Mouse (Mus musculus): ENCODE measurements around the gene Nfu1. TPM values are rescaled to one million over a fixed set of nuclear protein-coding genes. Genes with fewer than 3 reads are reported as not detected.
A peak's percentile ranks its signal among the peaks of the same experiment; 100 is the strongest.

Nfu1 gene
- polyA plus RNA-seq (2015; fragmentation: Nextera tagmentation; extraction: Ambion mirVana), result 101 and 106 TPM in 2 replicates

DNA sequence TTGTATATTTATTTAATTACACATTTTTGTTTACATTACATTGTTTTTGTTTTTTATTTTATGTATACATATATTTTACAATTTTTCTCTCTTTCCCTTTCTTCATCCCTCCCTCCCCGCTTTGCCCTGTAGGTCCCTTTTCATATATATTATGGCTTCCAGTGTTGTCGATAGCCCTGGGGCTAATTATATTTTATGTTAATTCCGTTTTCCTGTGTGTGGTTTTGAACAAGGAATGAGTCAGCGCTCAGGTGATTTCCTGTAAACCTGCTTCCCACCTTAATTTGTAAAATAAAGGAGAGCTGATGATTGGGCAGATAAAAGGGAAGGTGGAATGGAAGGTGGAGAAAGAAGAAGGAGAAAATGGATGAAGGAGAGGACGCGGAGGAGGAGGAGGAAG, at the start of gene Nfu1:
Nfu1 (plus strand) TSS at position 350 of the 400 bp plus-strand sequence.
- H3K4me1 ChIP-seq, result peaks cover 13% of the 10 kb centered on the region
- H3K27ac ChIP-seq (replicated peaks), result peak within 1 kb of the TSS; percentile 89
- H3K9me3 ChIP-seq, result no peaks in the 10 kb centered on the region
- H3K4me3 ChIP-seq, result peak within 1 kb of the TSS; percentile 97
- ATAC-seq (replicated peaks), result no peak
- peaks cover 7% of the 10 kb centered on the region; the same call in 1 of the 2 replicates for H3K36me3 ChIP-seq
- no peaks in the 10 kb centered on the region for H3K27me3 ChIP-seq
- peak within 1 kb of the TSS; percentile 59 for H3K4me2 ChIP-seq (replicated peaks)
- peak within 1 kb of the TSS; percentile 99 for H3K9ac ChIP-seq (replicated peaks)
- 76% methylated on average over 6 of the region's 6 CpGs for WGBS

DNA sequence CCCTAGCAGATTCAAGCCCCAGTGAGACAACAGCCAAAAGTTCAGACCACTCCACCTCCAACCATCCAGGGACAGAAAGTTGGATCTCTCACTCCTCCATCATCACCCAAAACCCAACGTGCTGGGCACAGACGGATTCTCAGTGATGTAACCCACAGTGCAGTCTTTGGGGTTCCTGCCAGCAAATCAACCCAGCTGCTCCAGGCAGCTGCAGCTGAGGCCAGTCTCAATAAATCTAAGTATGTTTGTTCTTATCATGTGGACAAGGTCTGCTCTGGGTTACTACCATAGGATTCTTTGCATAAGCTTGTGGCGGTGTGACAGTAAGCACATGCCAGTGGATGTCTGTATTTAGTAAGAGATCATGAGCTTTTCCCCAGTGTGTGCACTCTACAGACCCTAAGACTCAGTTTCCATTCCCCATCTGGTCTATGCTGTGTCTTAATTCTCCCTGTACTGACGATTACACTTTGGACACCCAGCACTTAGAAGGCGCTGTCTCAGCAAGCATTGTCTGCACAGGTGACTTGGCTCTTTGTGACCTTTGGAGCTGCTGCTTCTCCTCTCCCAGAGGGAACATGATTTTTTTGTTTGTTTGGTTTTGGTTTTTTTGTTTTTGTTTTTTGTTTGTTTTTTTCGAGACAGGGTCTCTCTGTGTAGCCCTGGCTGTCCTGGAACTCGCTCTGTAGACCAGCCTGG, 44.9 kb upstream of the Nfu1 start:
- Histone ChIP-seq H3K4me2 (replicated peaks) (no peak overlapping the region), H3K4me1 (no peaks in the 10 kb centered on the region), H3K27ac (replicated peaks) (no peak overlapping the region), H3K9me3 (no peaks in the 10 kb centered on the region), H3K9ac (replicated peaks) (no peak overlapping the region), H3K27me3 (no peaks in the 10 kb centered on the region), H3K36me3 (peaks cover 68% of the 10 kb centered on the region), H3K4me3 (no peak overlapping the region)
- no peak for ATAC-seq (replicated peaks)
- WGBS, result 94% methylated on average over 7 of the region's 7 CpGs

GRCm38 (mm10) chr6:86967166-86967565, 41.9 kb upstream of the Nfu1 start:
- H3K27me3 ChIP-seq, result no peaks in the 10 kb centered on the region
- 90% methylated on average over 2 of the region's 2 CpGs for WGBS
- no peak overlapping the region for H3K4me2 ChIP-seq (replicated peaks)
- H3K27ac ChIP-seq (replicated peaks), result no peak overlapping the region
- peaks cover 64% of the 10 kb centered on the region for H3K36me3 ChIP-seq
- H3K9me3 ChIP-seq, result no peaks in the 10 kb centered on the region
- H3K9ac ChIP-seq (replicated peaks), result no peak overlapping the region
- no peak overlapping the region for H3K4me3 ChIP-seq
- H3K4me1 ChIP-seq, result no peaks in the 10 kb centered on the region
- ATAC-seq (replicated peaks), result no peak

DNA sequence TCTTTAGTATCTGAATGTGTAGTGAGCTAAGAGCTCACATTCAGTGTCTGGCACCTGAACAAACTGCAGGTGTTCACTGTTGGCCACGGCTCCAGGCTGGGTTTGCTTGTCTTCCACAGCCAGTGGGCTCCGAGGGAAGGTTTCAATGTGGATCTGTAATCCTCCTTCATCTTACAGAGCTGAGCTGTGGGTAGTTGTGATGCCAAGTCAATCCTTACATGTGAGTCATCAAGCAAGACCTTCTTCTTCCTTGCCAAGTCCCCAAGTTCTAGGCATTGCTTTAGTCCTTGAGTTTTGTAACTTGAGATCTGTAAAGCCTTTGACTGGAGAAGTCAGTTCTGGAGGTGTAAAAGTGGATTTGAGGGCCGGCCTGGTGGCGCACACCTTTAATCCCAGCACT, 35.1 kb upstream of the Nfu1 start:
- no peak overlapping the region for H3K4me3 ChIP-seq
- H3K9me3 ChIP-seq, result no peaks in the 10 kb centered on the region
- H3K4me2 ChIP-seq (replicated peaks), result no peak overlapping the region
- peaks cover 26% of the 10 kb centered on the region for H3K36me3 ChIP-seq
- ATAC-seq (replicated peaks), result no peak
- H3K27me3 ChIP-seq, result no peaks in the 10 kb centered on the region
- no peak overlapping the region for H3K9ac ChIP-seq (replicated peaks)
- 95% methylated on average over 4 of the region's 4 CpGs for WGBS
- no peaks in the 10 kb centered on the region for H3K4me1 ChIP-seq
- H3K27ac ChIP-seq (replicated peaks), result no peak overlapping the region

- WGBS, result 91% methylated on average over 8 of the region's 8 CpGs
- H3K9ac ChIP-seq (replicated peaks), result no peak overlapping the region
- H3K4me2 ChIP-seq (replicated peaks), result no peak overlapping the region
- H3K27me3 ChIP-seq, result no peaks in the 10 kb centered on the region
- H3K4me1 ChIP-seq, result no peaks in the 10 kb centered on the region
- ATAC-seq (replicated peaks), result no peak
- no peaks in the 10 kb centered on the region for H3K9me3 ChIP-seq
- H3K27ac ChIP-seq (replicated peaks), result no peak overlapping the region
- no peak overlapping the region for H3K4me3 ChIP-seq
- H3K36me3 ChIP-seq, result peaks cover 15% of the 10 kb centered on the region
Measured at GRCm38 (mm10) chr6:86978156-86978908, 30.7 kb upstream of the Nfu1 start.

DNA sequence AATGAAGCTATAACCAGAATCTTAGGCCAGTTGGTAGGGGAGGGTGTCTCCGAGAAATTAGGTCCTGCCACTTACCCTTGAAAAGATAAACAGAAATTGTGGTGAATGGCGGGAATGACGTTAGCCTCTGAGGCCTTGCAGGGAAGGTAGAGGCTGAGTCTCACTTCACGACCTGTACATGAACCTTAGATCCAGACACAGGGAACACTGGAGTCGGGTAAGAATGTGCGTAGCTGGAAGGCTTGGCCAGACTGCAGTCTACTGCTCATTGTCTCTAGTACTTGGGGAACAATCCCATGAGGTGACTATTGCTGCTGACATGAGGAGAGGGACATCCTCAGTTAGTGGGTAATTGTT, 30.1 kb upstream of the Nfu1 start:
- no peak for ATAC-seq (replicated peaks)
- Histone ChIP-seq H3K4me1 (no peaks in the 10 kb centered on the region), H3K9ac (replicated peaks) (no peak overlapping the region), H3K36me3 (peaks cover 16% of the 10 kb centered on the region), H3K4me3 (no peak overlapping the region), H3K27me3 (no peaks in the 10 kb centered on the region), H3K27ac (replicated peaks) (no peak overlapping the region), H3K9me3 (no peaks in the 10 kb centered on the region), H3K4me2 (replicated peaks) (no peak overlapping the region)
- 91% methylated on average over 6 of the region's 6 CpGs for WGBS

DNA sequence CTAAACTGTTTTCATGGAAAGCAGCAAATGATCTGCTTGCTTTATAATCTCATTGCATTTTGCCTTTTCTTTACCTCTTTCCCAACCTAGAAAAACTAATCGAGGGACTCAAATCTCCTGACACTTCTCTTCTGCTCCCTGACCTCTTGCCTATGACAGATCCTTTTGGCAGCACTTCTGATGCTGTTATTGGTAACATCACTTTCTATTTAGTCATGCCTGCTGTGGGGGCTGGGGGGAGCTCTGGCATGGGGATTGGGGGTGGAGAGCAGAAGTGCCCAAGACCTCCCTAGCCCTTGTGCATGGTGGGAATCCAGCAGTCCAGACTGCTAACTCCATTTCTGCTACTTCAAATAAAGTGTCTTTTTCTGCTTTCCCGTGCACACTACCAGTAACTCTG, 27.8 kb upstream of the Nfu1 start:
- 91% methylated on average over 2 of the region's 2 CpGs for WGBS
- no peak overlapping the region for H3K9ac ChIP-seq (replicated peaks)
- H3K27me3 ChIP-seq, result no peaks in the 10 kb centered on the region
- H3K9me3 ChIP-seq, result no peaks in the 10 kb centered on the region
- H3K27ac ChIP-seq (replicated peaks), result no peak overlapping the region
- peaks cover 19% of the 10 kb centered on the region for H3K36me3 ChIP-seq
- H3K4me2 ChIP-seq (replicated peaks), result no peak overlapping the region
- H3K4me1 ChIP-seq, result no peaks in the 10 kb centered on the region
- H3K4me3 ChIP-seq, result no peak overlapping the region
- no peak for ATAC-seq (replicated peaks)

GRCm38 (mm10) chr6:86985314-86986106, 23.5 kb upstream of the Nfu1 start:
- H3K27me3 ChIP-seq, result no peaks in the 10 kb centered on the region
- H3K4me1 ChIP-seq, result no peaks in the 10 kb centered on the region
- no peaks in the 10 kb centered on the region for H3K9me3 ChIP-seq
- 83% methylated on average over 8 of the region's 8 CpGs for WGBS
- no peak overlapping the region for H3K9ac ChIP-seq (replicated peaks)
- no peak overlapping the region for H3K4me2 ChIP-seq (replicated peaks)
- H3K36me3 ChIP-seq, result peaks cover 23% of the 10 kb centered on the region
- no peak for ATAC-seq (replicated peaks)
- H3K27ac ChIP-seq (replicated peaks), result no peak overlapping the region
- H3K4me3 ChIP-seq, result no peak overlapping the region

DNA sequence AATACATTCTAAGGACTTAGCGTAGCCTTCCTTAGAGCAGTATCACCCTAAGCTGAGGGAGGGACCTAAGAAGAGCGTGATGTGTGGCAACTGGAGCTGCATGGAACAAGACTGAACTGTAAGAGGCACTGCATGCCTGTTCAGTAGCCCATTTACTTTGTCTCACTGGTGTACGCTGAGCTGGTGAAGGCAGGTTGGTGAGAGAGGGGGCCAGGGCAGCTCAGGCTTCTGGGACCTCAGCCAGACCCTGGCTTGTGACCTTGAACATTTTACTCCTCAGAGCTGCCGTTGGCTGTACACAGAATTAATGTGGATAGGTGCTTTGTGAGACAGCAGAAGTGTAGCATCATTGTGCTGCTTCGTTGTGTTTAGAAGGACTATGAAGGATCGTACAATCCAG, 19.5 kb upstream of the Nfu1 start:
- WGBS, result 91% methylated on average over 6 of the region's 6 CpGs
- Histone ChIP-seq H3K4me2 (replicated peaks) (no peak overlapping the region), H3K27ac (replicated peaks) (no peak overlapping the region), H3K4me3 (no peak overlapping the region), H3K36me3 (peaks cover 16% of the 10 kb centered on the region; the same call in 1 of the 2 replicates), H3K4me1 (no peaks in the 10 kb centered on the region), H3K27me3 (no peaks in the 10 kb centered on the region), H3K9ac (replicated peaks) (no peak overlapping the region), H3K9me3 (no peaks in the 10 kb centered on the region)
- ATAC-seq (replicated peaks), result no peak

GRCm38 (mm10) chr6:86991041-86991440, 18.0 kb upstream of the Nfu1 start:
- H3K9ac ChIP-seq (replicated peaks), result no peak overlapping the region
- no peaks in the 10 kb centered on the region for H3K9me3 ChIP-seq
- WGBS, result 90% methylated on average over 3 of the region's 3 CpGs
- H3K27ac ChIP-seq (replicated peaks), result no peak overlapping the region
- peaks cover 15% of the 10 kb centered on the region; the same call in 1 of the 2 replicates for H3K36me3 ChIP-seq
- no peak for ATAC-seq (replicated peaks)
- no peak overlapping the region for H3K4me3 ChIP-seq
- no peaks in the 10 kb centered on the region for H3K4me1 ChIP-seq
- no peaks in the 10 kb centered on the region for H3K27me3 ChIP-seq
- H3K4me2 ChIP-seq (replicated peaks), result no peak overlapping the region

DNA sequence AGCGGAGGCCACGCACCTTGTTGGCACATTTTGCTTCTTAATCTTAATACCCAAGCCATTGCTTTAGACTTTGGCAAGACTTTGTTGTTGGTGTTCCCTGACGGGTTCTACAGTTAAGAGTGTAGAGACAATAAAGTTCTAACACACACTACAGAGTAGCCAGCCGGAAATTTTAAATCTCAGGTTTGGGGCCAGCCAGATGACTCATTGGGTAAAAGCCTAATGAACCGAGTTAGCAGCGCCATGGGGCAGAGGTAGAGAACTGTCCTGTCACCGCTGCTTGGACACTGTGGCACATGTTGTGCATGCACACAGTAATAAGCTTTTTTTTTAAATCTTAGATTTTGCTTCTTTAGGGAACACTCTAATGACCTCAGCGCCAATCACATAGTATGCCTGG, 16.7 kb upstream of the Nfu1 start:
- Histone ChIP-seq H3K9me3 (no peaks in the 10 kb centered on the region), H3K4me1 (no peaks in the 10 kb centered on the region), H3K9ac (replicated peaks) (no peak overlapping the region), H3K4me2 (replicated peaks) (no peak overlapping the region), H3K27me3 (no peaks in the 10 kb centered on the region), H3K4me3 (no peak overlapping the region), H3K36me3 (peaks cover 14% of the 10 kb centered on the region; the same call in 1 of the 2 replicates), H3K27ac (replicated peaks) (no peak overlapping the region)
- no peak for ATAC-seq (replicated peaks)
- WGBS, result 75% methylated on average over 8 of the region's 8 CpGs

DNA sequence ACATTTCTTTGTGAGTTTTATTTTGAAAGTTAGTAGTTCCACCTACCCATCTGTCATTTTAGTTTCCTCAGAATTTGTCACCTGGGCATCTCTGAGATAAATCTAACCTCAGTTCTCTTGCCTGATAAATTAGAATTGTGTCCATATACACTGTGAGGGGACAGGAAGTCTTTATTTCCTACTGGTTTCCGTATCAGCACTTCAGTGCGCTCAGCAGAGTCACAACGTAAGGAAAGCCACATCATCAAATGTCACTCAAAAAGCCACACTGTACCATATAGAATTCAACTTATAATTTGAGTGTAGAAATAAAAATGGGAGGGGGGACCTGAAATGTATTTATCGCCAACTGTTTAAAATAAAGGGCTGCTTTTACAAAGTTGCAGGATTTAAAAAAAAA, 14.8 kb upstream of the Nfu1 start:
- 94% methylated on average over 4 of the region's 4 CpGs for WGBS
- ATAC-seq (replicated peaks), result no peak
- Histone ChIP-seq H3K27me3 (no peaks in the 10 kb centered on the region), H3K4me3 (no peak overlapping the region), H3K4me2 (replicated peaks) (no peak overlapping the region), H3K4me1 (no peaks in the 10 kb centered on the region), H3K27ac (replicated peaks) (no peak overlapping the region), H3K9me3 (no peaks in the 10 kb centered on the region), H3K36me3 (peaks cover 18% of the 10 kb centered on the region; the same call in 1 of the 2 replicates), H3K9ac (replicated peaks) (no peak overlapping the region)
